1 mouse cellular context compared by ENCODE assay signal in genomic region chr5:77385900-77386595, GRCm38 (mm10).
TF ChIP-seq lines count a peak whose summit lies in the region.

No protein-coding gene starts in this region.

TF ChIP-seq in CH12.LX, 34 proteins besides CTCF, POLR2A, EP300 and RAD21 (continued from another document):
- TF ChIP-seq E2F4 (IDR thresholded peaks at IDR 0.05; ENCODE audit: insufficient replicate concordance, low read depth, low read length): no peak
- peak; percentile 57; the same call in 1 of the 2 replicates for TF ChIP-seq SIN3A (IDR thresholded peaks at IDR 0.05; ENCODE audit: low read length)
- TF ChIP-seq POLR2AphosphoS2 (IDR thresholded peaks at IDR 0.05; ENCODE audit: low read depth, low read length): no peak
- TF ChIP-seq TCF12 (IDR thresholded peaks at IDR 0.05; ENCODE audit: low read depth, low read length): peak; percentile 57; the same call in 1 of the 2 replicates
